8 mouse cellular contexts compared by ENCODE assay signal in the genomic region with DNA sequence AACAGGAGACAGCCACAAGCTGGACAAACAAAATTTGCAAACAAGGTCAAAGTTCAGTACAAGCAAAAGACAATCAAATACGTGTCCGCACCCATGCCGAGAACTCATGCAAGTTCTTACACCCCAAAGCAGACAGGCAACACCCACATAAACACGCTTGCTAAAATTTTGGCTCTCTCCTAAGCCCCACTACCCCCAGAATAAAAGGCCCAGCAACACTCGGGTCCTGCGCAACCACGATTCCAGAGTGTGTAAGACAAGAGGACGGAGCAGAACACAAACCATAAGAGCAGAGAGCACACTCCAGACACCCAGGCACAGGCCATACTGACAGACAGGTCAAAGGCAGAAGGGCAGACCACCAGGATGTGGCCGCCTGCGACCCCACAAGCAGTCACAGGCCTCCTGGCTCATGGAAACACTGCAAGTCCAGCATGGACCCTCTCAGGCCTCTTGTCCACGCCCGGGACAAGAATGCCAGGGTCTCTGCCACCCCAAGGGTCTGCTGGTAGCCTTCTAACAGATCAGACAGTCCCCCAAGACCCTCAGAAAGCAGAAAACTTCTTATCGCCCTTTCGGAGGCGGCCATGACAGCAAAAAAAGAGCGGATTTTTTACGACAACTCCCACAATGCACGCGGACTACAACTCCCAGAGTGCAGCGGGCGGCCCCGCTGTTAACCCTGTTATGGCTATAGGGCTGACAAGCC. TPM values are rescaled to one million over a fixed set of nuclear protein-coding genes. Genes with fewer than 3 reads are reported as not detected.
DNase-seq lines count a peak whose midpoint lies in the region; ATAC-seq lines count a peak whose summit lies in the region.

No protein-coding gene starts in this region.

- ATAC-seq in hindbrain, embryonic 14.5 days (ENCODE audit: low FRiP score), result peak; percentile 99

- no peaks in the 10 kb centered on the region for H3K9me3 ChIP-seq in hindbrain, embryonic 14.5 days (ENCODE audit: control insufficient read depth, low read length)

- DNase-seq in NIH3T3 (ENCODE audit: low read depth), result peak; percentile 91
- peak; percentile 93 for DNase-seq in cerebellum, postnatal 10 days
- DNase-seq in frontal cortex, postnatal 14 days (ENCODE audit: low spot score in 2 of 2), result peak; percentile 73 to 81
- peak; percentile 94 for DNase-seq in hindbrain, embryonic 14.5 days (ENCODE audit: low spot score)
- DNase-seq in layer of hippocampus, postnatal 36 days, result peak; percentile 89 to 90
- DNase-seq in lung, postnatal 36 days, result peak; percentile 93
- peak; percentile 95 for DNase-seq in retina, postnatal 1 day
- DNase-seq in urinary bladder, adult 18-20 months (ENCODE audit: low spot score in 2 of 2), result peak; percentile 81 to 82

- H3K9ac ChIP-seq in hindbrain, embryonic 14.5 days, result peak overlapping the region; percentile 90

- peak overlapping the region; percentile 91 for H3K4me3 ChIP-seq in hindbrain, embryonic 14.5 days (replicated peaks; ENCODE audit: low read length)

- WGBS in hindbrain, embryonic 14.5 days, result 2% methylated on average over 22 of the region's 22 CpGs

- peaks cover 11% of the 10 kb centered on the region for H3K4me1 ChIP-seq in hindbrain, embryonic 14.5 days (replicated peaks; ENCODE audit: control insufficient read depth, insufficient read depth, low read length)

- no peaks in the 10 kb centered on the region for H3K27me3 ChIP-seq in hindbrain, embryonic 14.5 days (ENCODE audit: control insufficient read depth, insufficient read depth, low read length)

- peak overlapping the region; percentile 72; the same call in 1 of the 2 replicates for H3K27ac ChIP-seq in hindbrain, embryonic 14.5 days

- peak overlapping the region; percentile 92 for H3K4me2 ChIP-seq in hindbrain, embryonic 14.5 days (replicated peaks)

- H3K36me3 ChIP-seq in hindbrain, embryonic 14.5 days (replicated peaks; ENCODE audit: control insufficient read depth, insufficient read depth), result no peaks in the 10 kb centered on the region

RNA-seq across cellular contexts. Expression of a gene that starts 20.7 kb away (rescaled TPM):
- 136 and 146 TPM in 2 replicates for polyA plus RNA-seq in hindbrain, embryonic 14.5 days (2014; fragmentation: Nextera tagmentation; extraction: Ambion mirVana)
- 10 to 100 TPM; 70.5 to 71.0 TPM for total RNA-seq in layer of hippocampus, postnatal 36 days (2021)

Comparison
In these comparisons a context has a peak if more than half of its experiments do, and no peak if none do; other contexts are left out.
1. Peak in every context shown above with its lines: DNase-seq, ATAC-seq, H3K4me3 ChIP-seq and H3K27ac ChIP-seq.